Mouse (Mus musculus) spleen, adult 2 months (tissue): ENCODE results near the gene Usp13. TPM values are rescaled to one million over a fixed set of nuclear protein-coding genes. Genes with fewer than 3 reads are reported as not detected.

ENCODE experiments used
- DNase-seq, 2 experiments: peaks; one replicate each; pipeline versions ENCODE4 v3.0.0 to v3.0.0-alpha.2; 2012 to 2021; ENCODE audit warnings: low spot score in 2 of 2, low read depth in 1 of 2
- H3K27ac ChIP-seq: fragments of 200-500 bp; 2 replicates; pipeline ENCODE4 v1.5.1; 2012; ENCODE audit warnings: low read length, inconsistent platforms; ENCODE audit not compliant: insufficient read depth
- H3K27me3 ChIP-seq: fragments of 200-500 bp; 2 replicates; pipeline ENCODE4 v1.6.1; 2012; ENCODE audit warnings: mild to moderate bottlenecking, moderate library complexity, low read length, inconsistent platforms; ENCODE audit not compliant: control insufficient read depth, insufficient read depth
- H3K36me3 ChIP-seq: fragments of 200-500 bp; 2 replicates; pipeline ENCODE4 v1.6.1; 2012; ENCODE audit warnings: mild to moderate bottlenecking, low read length, inconsistent platforms; ENCODE audit not compliant: control insufficient read depth, insufficient read depth
- H3K4me1 ChIP-seq: fragments of 200-500 bp; 2 replicates; pipeline ENCODE4 v1.6.1; 2011; ENCODE audit warnings: inconsistent platforms; ENCODE audit not compliant: control insufficient read depth, insufficient read depth, insufficient read length
- H3K4me3 ChIP-seq: fragments of 200-500 bp; 2 replicates; pipeline ENCODE4 v1.5.1; 2011; ENCODE audit warnings: mild to moderate bottlenecking, inconsistent platforms; ENCODE audit not compliant: insufficient read depth, insufficient read length; ENCODE audit errors: extremely low read depth
- CTCF ChIP-seq: fragments of 200-500 bp; IDR thresholded peaks from 2 replicates; pipeline ENCODE4 v1.5.1; 2011; ENCODE audit warnings: mild to moderate bottlenecking, inconsistent platforms; ENCODE audit not compliant: insufficient read depth, insufficient read length, insufficient replicate concordance; ENCODE audit errors: extremely low read depth
- POLR2A ChIP-seq: fragments of 200-500 bp; IDR thresholded peaks from 2 replicates; pipeline ENCODE4 v1.6.1; 2011; ENCODE audit warnings: low read depth, low read length, inconsistent platforms
- WGBS: fragments of 180-500 bp; shearing (Covaris S2); methylation state at CpG from one replicate; pipeline ENCODE4 v1.1.7; 2018; 5-methylcytosine and 5-hydroxymethylcytosine counted together
- polyA plus RNA-seq: library from polyadenylated mRNA; depleted of rRNA; stranded (reverse); fragments of >200 nt; gene quantifications from 2 replicates; pipeline ENCODE4 v1.2.3, GENCODE M21; 2012

Usp13 gene
- polyA plus RNA-seq, 1 experiment = 0.08 TPM

DNA sequence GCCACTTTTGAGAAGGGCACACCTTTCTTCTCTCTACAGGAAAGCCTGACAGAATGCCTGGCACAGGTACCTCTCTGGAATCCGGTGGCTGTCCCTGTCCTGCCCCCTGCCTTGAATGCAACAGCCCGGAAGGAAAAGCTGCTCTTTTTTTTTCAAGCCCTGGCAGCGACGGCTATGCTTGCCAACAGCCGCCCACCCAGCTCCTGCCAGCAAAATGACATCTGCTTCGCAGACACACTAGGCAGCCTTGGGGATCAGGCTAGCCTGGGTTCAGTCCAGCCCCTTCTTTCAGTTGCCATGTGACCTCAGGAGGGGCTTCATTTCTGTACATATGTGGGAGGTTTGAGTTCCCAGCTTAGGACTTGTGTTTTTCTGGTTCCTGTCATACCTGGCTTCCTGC, 9.4 kb downstream of the Usp13 start:
- TF ChIP-seq POLR2A = no peak
- TF ChIP-seq CTCF = no peak
- Histone ChIP-seq H3K27ac (no peak overlapping the region), H3K4me3 (no peak overlapping the region), H3K4me1 (no peaks in the 10 kb centered on the region), H3K36me3 (no peaks in the 10 kb centered on the region), H3K27me3 (no peaks in the 10 kb centered on the region)
- 82% methylated on average over 6 of the region's 6 CpGs for WGBS
- no peak for DNase-seq

DNA sequence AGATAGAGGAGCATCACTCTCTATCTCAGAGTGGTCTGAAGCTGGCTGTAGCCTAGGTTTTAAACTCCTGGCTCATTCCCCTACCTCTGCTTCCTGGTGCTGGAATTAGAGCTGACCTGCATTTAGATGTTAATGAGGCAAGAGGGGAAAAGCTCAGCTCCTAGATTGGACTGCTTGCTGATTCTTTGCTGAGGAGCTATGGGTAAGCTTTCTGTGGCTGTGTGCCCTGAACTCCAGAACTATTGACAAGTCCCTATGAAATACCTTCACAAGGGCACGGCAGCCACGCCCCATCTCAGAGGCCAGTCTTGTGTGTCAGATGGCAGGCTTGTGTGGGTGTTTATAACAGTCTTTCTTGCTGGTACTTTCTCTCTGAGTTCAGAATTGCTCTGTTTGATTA, 16.5 kb downstream of the Usp13 start:
- 79% methylated on average over 2 of the region's 2 CpGs for WGBS
- no peaks in the 10 kb centered on the region for H3K36me3 ChIP-seq
- H3K27ac ChIP-seq = no peak overlapping the region
- TF ChIP-seq POLR2A (no peak), CTCF (no peak)
- no peak overlapping the region for H3K4me3 ChIP-seq
- no peak for DNase-seq
- no peaks in the 10 kb centered on the region for H3K27me3 ChIP-seq
- H3K4me1 ChIP-seq = no peaks in the 10 kb centered on the region

DNA sequence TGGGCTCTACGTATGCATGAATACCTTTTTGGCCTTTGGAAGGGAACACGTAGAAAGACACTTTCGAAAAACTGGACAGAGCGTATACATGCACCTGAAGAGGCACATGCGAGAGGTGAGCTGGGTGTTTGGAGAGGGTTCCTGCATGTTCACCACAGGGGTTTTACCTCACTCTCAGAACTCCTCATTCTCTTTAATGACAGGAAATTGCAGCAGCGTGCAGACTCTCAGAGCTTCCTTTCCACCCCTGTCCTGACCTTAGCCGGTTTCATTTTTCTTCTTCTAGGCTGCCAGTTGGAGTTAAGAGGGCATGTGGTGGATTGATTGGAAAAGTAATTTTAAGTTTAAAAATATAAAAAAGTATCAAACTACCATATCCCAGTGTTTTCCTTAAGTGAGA, 20.5 kb downstream of the Usp13 start:
- 61% methylated on average over 7 of the region's 7 CpGs for WGBS
- DNase-seq = no peak
- Histone ChIP-seq H3K27ac (no peak overlapping the region), H3K27me3 (no peaks in the 10 kb centered on the region), H3K36me3 (no peaks in the 10 kb centered on the region), H3K4me3 (no peak overlapping the region), H3K4me1 (no peaks in the 10 kb centered on the region)
- TF ChIP-seq POLR2A (no peak), CTCF (no peak)

DNA sequence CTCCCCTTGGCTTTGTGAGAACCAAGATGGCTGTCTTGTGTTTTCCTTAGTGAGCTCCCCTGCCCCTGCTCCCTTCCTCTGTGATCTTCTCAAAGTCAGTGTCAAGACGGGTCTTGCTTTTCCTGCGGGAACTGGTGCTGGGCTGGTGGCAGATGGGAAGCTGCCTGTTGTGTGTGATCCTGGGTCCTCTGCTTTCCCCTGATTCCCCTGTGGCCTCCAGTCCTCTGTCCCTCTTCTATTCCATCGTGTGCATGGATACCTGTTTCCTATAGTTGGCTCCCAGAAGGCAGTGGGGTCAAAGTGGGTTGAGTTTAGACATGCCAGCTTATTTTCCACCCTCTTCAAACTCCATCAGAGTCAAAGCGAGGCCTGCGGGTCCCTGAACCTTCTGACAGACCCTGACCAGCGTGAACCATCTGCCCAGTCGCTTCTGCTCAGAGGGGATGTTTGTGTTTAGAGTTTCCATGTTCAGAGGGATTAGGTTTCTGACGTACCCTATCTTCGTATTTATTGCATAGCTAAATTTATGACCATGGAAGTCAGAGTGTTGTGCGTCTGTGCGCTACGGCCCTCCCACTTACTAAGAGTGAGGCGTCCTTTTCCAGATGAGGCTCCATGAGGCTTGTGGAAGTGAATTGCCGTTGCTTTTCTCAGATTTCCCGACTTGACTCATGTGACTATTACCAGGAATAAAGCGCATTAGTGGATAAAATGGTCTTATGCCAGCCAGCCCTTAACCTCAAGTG, 39.2 kb downstream of the Usp13 start:
- H3K4me1 ChIP-seq = no peaks in the 10 kb centered on the region
- WGBS = 89% methylated on average over 16 of the region's 16 CpGs
- no peak for TF ChIP-seq CTCF
- TF ChIP-seq POLR2A = no peak
- no peaks in the 10 kb centered on the region for H3K36me3 ChIP-seq
- DNase-seq = no peak
- H3K27ac ChIP-seq = no peak overlapping the region
- H3K27me3 ChIP-seq = no peaks in the 10 kb centered on the region
- no peak overlapping the region for H3K4me3 ChIP-seq

DNA sequence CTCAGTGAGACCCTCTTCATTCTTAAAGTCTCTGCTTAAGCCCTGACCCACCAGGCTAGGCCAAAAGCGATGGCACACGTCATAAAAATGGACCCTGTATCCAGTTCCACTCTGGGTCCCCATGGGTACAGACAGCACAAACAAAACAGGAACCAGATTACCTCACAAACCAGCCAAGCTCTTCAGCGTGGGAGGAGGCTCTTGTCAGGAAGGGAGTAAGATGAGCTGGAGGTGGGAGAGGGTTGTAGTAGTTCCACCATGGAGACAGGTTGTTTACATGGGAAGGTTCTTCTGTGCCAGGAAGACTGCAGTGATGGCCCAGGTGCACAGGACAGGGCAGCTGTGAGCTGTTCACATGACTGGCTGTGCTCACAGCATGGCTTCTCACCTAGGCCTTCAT, 53.7 kb downstream of the Usp13 start:
- no peak for DNase-seq
- H3K4me1 ChIP-seq = no peaks in the 10 kb centered on the region
- WGBS = 87% methylated on average over 3 of the region's 3 CpGs
- H3K27me3 ChIP-seq = no peaks in the 10 kb centered on the region
- H3K36me3 ChIP-seq = no peaks in the 10 kb centered on the region
- no peak for TF ChIP-seq CTCF
- no peak for TF ChIP-seq POLR2A
- no peak overlapping the region for H3K4me3 ChIP-seq
- no peak overlapping the region for H3K27ac ChIP-seq

DNA sequence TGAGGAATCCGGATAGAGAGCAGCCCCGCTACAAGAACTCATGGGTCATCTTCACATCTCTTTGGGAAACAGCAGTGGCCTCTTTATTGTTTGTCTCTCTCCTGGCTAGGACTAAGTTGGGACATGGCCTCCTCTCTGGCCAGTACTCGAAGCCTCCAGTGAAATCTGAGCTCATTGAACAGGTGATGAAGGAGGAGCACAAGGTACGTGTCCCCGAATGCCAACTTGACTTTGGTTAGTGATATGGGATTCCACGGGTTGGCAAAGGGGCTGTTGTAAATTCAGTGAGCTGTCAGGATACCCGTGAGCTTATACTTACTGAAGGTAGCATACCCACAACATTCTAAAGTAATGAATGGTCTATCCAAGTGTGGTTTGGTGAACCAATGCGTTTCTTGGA, 69.0 kb downstream of the Usp13 start:
- DNase-seq = no peak
- WGBS = 87% methylated on average over 8 of the region's 8 CpGs
- no peaks in the 10 kb centered on the region for H3K27me3 ChIP-seq
- no peak overlapping the region for H3K4me3 ChIP-seq
- no peak overlapping the region for H3K27ac ChIP-seq
- no peaks in the 10 kb centered on the region for H3K36me3 ChIP-seq
- TF ChIP-seq CTCF = no peak
- TF ChIP-seq POLR2A = no peak
- no peaks in the 10 kb centered on the region for H3K4me1 ChIP-seq

DNA sequence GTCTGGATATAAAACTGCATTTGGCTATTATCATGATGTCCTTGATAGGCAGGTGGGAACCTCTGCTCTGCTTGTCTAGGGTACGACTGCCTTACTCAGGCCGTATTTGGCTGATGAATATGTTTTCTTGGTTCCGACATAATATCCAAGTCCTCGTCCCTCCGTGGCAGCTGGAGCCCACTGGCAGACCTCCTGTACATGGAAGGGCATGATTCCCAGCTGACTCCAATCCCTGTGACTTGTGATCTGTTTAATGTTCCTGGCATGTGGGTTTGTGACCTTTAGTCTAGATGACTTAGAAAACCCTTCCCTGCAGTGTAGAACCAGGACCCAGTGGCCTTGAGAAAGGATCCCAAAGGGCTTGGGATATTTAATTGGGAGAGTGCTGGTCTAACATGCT, 71.5 kb downstream of the Usp13 start:
- TF ChIP-seq CTCF (no peak), POLR2A (no peak)
- no peak overlapping the region for H3K4me3 ChIP-seq
- H3K27me3 ChIP-seq = no peaks in the 10 kb centered on the region
- no peaks in the 10 kb centered on the region for H3K36me3 ChIP-seq
- no peaks in the 10 kb centered on the region for H3K4me1 ChIP-seq
- WGBS = 96% methylated on average over 5 of the region's 5 CpGs
- no peak overlapping the region for H3K27ac ChIP-seq
- no peak for DNase-seq

DNA sequence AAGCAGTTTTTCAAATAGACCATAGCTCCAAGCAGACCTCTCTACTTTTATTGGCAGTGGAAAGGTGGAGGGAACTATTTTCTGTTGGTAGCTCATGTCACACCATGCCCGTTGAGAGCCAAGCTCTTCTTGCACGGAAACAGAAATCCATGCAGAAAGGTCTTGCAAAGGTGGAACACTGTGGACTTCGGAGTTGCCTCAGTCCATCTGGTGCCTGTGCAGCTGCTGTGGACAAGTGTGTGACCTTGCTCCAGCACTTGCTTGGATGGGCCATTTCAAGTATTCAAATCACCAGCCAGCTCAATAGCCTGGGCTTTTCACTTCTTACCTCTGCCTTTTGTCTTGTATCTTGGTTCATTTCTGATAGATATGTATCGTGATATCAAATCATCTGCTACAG, 72.8 kb downstream of the Usp13 start:
- no peaks in the 10 kb centered on the region for H3K36me3 ChIP-seq
- no peak overlapping the region for H3K4me3 ChIP-seq
- H3K27me3 ChIP-seq = no peaks in the 10 kb centered on the region
- no peak overlapping the region for H3K27ac ChIP-seq
- WGBS = 96% methylated on average over 4 of the region's 4 CpGs
- TF ChIP-seq CTCF (no peak), POLR2A (no peak)
- DNase-seq = no peak
- H3K4me1 ChIP-seq = no peaks in the 10 kb centered on the region
